Mouse (Mus musculus): ENCODE data around the gene Tenm3. TPM values are rescaled to one million over a fixed set of nuclear protein-coding genes. Genes with fewer than 3 reads are reported as not detected.

Gene Tenm3
- total RNA-seq, 2 experiments from 2014 or later = 8.5 to 9.5 TPM

GRCm38 (mm10) chr8:48572941-48573340 is 270.8 kb downstream of the Tenm3 start:
- DNase-seq = no peak

- no peak for DNase-seq
These were observed 271.4 kb downstream of the Tenm3 start for GRCm38 (mm10) chr8:48572345-48572744.

- DNase-seq = no peak
These were observed 275.1 kb downstream of the Tenm3 start for GRCm38 (mm10) chr8:48568608-48569007.

- no peak for DNase-seq
These were observed 275.7 kb downstream of the Tenm3 start for GRCm38 (mm10) chr8:48567929-48568607.

- DNase-seq = no peak
These were observed 283.5 kb downstream of the Tenm3 start for GRCm38 (mm10) chr8:48560227-48560626.

- DNase-seq = peak; percentile 42
These were observed 288.1 kb downstream of the Tenm3 start for GRCm38 (mm10) chr8:48555546-48556141.

- DNase-seq = peak; percentile 77
These were observed 288.8 kb downstream of the Tenm3 start for GRCm38 (mm10) chr8:48554762-48555545.

- no peak for DNase-seq
These were observed 289.9 kb downstream of the Tenm3 start for GRCm38 (mm10) chr8:48553791-48554288.

GRCm38 (mm10) chr8:48552306-48552705 is 291.4 kb downstream of the Tenm3 start:
- DNase-seq = no peak

GRCm38 (mm10) chr8:48551370-48551769 is 292.4 kb downstream of the Tenm3 start:
- DNase-seq = no peak

GRCm38 (mm10) chr8:48548908-48549307 is 294.8 kb downstream of the Tenm3 start:
- no peak for DNase-seq

- no peak for DNase-seq
These were observed 298.1 kb downstream of the Tenm3 start for GRCm38 (mm10) chr8:48545631-48546030.

GRCm38 (mm10) chr8:48544840-48545239 is 298.9 kb downstream of the Tenm3 start:
- DNase-seq = no peak

GRCm38 (mm10) chr8:48542141-48542540 is 301.6 kb downstream of the Tenm3 start:
- no peak for DNase-seq

GRCm38 (mm10) chr8:48540894-48541293 is 302.9 kb downstream of the Tenm3 start:
- no peak for DNase-seq

- no peak for DNase-seq
These were observed 307.9 kb downstream of the Tenm3 start for GRCm38 (mm10) chr8:48535833-48536232.

GRCm38 (mm10) chr8:48531795-48532194 is 312.0 kb downstream of the Tenm3 start:
- no peak for DNase-seq

GRCm38 (mm10) chr8:48530916-48531570 is 312.7 kb downstream of the Tenm3 start:
- DNase-seq = no peak

GRCm38 (mm10) chr8:48527418-48527817 is 316.3 kb downstream of the Tenm3 start:
- peak; percentile 8 for DNase-seq

- DNase-seq = no peak
These were observed 321.1 kb downstream of the Tenm3 start for GRCm38 (mm10) chr8:48522536-48523123.

- DNase-seq = no peak
These were observed 321.7 kb downstream of the Tenm3 start for GRCm38 (mm10) chr8:48522004-48522403.

GRCm38 (mm10) chr8:48517431-48517830 is 326.3 kb downstream of the Tenm3 start:
- DNase-seq = no peak

Data from heart, postnatal 4 days (tissue).